Mouse (Mus musculus) CD4-positive, CD25-positive, alpha-beta regulatory T cell, adult 2 months (primary cell): ENCODE data around the gene Hoxd11.
A peak's percentile ranks its signal among the peaks of the same experiment; 100 is the strongest.

ENCODE experiments used
- DNase-seq: peaks from one replicate; pipeline ENCODE4 v3.0.0-alpha.2; 2012; ENCODE audit warnings: low read depth, low spot score

Gene Hoxd11

DNA sequence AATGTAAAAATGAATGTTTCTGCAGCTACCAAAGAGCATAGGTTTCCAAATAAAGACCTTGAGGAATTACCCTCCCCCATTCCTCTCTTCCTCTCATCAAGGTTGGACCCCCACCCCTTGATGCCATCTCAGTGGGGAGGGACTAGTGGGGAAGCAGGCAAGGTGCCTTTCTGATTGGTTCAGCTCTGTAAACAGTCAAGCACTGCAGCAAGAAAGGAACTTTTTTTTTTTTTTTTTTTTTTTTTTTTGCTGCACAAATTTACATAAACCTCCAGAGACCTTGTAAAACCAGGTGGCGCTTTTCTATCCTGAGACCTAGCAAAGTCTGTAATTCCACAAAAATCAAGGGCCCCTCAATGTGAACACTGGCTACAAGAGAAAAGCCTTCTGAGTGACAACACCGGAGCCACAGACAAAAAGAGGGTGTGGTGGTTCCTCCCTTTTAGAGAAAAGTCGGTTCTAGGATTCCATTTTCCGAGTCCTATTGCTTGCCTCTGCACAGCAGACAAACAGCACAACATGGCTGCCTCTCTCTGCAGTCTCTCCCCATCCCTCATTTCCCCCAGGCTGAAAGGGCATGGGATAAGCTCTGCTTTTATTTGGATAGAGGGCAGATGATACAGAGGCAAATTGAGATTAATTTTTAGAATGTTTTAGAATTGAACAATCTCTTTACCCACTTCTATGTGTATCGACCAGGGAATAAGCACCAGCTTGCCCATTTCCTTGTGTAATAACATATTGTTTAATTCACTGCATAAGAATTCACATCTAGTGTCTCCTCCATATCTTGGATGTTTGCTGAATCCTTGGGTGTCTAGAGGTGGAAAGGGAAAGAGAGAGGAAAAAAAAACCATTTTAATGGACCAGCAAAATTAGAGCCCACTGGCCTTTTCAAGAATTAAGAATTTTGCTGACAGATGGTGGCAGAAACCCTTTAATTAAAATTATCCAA, 30.4 kb downstream of the Hoxd11 start:
- no peak for DNase-seq

GRCm38 (mm10) chr2:74710929-74711543, 31.7 kb downstream of the Hoxd11 start:
- no peak for DNase-seq

DNA sequence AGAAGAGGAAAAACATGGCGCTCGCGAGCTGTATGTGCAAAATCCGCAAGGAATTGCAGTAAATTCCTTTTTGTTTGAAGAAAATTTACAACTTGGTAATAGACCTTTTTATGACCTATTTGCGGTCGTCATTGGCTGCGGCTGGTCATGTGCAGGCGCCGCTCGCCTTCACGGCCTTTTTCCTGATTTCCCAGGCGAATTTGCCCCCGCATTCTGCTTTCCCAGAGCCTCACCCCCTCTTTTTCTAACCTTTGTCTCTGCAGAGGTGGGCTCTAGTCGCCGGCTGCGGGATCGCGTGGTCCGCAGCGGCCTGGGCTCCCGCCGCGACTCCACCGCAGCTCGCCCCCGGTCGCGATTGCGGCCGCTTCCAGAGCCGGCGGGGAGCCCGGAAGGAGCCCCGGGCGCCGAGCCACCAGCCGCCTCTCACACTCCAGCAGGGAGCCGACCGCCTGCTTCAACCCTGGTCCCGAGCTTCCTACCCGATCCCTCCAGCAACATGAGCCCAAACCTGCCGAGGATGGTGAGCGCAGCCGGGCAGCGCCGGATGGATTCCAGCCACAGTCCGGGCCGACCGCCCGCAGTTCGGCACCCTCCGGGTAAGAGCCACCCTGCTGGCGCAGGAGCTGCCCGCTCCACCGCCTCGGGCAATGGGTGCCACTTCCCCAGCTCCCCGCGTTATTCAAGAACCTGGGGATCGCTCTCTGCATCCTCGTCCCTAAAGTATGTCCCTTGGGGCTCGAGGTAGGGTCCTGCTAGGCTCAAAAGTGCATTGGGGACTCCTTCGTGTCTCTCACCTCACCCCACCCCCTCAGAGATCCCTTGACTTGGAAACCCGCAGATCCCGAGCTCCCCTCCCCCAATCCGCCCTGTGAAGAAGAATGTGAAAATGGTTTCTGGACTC, 32.6 kb downstream of the Hoxd11 start, which contains the start of the genes Hoxd3 and Hoxd4:
Gene Hoxd3, plus strand, starts transcription at position 207 of the 901 bp plus-strand sequence.
Gene Hoxd4, plus strand, starts transcription at position 209 of the 901 bp plus-strand sequence.
- no peak for DNase-seq

GRCm38 (mm10) chr2:74713239-74714150, 34.1 kb downstream of the Hoxd11 start:
- no peak for DNase-seq

- DNase-seq: no peak
Measured at GRCm38 (mm10) chr2:74714156-74714789, 34.9 kb downstream of the Hoxd11 start.

DNA sequence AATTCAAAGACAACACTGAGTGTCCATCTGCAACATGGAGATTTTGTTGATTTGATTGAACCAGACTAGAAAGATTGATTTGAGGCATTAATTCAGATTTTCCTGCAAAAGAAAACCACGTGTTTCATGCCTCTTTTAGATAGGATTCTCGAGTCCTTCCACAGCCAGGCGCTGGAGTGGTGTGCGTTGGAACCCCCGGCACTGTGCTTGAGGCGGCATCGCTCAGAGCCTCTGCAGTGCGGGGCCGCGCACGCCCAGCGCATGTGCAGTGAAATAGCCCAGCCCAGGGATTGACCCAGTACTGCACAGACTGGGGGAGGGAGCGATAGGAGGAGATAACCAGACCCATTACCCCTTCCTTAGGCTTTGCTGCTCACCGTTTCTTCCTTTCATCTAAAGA, 35.5 kb downstream of the Hoxd11 start:
- no peak for DNase-seq

GRCm38 (mm10) chr2:74715504-74716241, 36.3 kb downstream of the Hoxd11 start:
- DNase-seq: peak; percentile 81

DNA sequence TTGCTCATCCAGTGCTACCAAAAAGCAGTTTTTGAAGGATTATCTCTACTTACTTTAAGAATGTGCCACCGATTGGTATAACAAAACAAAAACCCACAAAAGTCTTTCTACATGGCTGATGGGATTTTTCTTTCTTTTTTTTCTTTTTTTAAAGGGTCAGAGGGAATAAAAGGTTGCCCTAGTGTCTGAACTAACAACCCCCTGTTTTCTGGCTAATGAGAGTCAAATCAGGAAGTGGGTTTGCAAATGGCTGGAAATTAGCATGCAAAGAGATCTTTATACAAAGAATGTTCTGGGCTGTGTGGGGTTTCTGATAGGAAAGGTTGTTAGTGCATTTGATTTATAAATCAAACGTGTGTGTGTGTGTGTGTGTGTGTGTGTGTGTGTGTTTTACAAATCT, 41.0 kb downstream of the Hoxd11 start:
- DNase-seq: no peak

- DNase-seq: no peak
Measured at GRCm38 (mm10) chr2:74720955-74721491, 41.7 kb downstream of the Hoxd11 start.

DNA sequence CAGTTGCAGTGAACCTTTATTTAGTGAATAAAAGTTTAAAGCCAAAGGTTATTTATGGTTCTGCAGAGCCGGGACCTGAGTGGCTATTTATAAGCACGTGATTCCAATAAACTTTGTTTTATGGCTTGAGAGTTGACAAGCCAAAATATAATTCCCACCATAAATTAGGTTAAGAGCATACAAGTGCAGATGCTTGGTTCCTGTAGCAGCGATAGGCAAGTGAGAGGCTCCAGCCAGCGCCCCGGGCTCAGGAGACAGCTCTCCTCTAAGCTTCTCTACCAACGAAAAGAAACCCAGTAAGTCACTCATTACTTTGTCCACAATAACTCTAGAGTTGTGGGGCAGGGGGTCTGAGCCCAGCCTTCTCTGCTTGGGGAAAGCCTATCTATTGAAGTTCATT, 42.5 kb downstream of the Hoxd11 start:
- no peak for DNase-seq

- no peak for DNase-seq
Measured at GRCm38 (mm10) chr2:74722949-74723348, 43.6 kb downstream of the Hoxd11 start.

DNA sequence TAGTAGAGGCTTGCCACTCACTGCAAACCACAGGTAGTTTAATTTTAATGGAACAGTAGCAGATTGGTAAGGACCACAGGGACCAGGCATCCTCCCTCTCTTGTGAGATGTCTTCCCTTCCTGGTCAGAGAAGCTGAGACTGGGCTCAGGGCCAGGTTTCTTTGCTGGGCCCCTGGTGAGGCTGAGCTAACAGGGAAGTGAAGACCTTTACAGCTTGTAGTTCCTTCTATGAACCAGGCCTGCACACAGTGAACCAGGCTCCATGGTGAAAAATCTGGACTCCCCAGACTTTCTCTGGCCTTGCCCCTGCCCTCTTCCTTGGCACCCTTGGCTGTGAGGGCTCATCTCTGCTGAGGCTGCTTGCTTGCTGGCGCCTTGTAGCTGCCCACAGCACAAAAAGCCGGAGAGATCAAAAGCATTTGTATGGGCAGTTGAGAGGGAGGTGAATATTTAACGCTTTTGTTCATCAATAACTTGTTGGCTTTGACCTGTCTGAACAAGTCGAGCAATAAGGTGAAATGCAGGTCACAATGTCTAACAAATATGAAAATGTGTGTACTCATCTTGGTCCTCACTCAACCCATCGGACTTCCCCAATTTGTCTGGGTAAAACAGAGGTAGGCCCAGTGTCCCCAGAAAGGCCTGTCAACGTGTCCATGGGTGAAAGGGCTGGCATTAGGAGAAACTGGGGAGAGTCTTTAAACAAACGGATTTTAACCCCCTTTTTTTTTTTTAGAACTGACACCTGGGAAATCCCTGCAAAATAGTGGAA, 45.1 kb downstream of the Hoxd11 start:
- DNase-seq: no peak

DNA sequence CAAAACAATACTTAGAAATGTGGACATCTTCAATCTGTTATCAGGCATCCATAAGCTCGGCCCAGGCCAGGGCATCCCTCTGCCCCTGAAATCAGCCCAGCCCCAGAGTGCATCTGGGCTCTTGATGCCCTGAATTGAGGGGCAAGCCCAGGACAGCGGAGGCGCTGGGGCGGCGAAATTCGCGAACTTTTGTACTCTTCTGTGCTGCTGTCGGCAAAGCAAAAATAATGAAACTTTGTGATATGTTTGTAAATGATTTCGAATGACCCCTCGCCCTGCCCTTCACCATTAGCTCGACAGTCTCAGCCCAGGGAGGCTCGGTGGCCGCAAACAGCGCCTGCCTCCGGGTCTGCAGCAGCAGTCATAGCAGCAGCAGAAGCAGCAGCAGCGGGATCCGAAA, 45.8 kb downstream of the Hoxd11 start:
- DNase-seq: no peak

DNA sequence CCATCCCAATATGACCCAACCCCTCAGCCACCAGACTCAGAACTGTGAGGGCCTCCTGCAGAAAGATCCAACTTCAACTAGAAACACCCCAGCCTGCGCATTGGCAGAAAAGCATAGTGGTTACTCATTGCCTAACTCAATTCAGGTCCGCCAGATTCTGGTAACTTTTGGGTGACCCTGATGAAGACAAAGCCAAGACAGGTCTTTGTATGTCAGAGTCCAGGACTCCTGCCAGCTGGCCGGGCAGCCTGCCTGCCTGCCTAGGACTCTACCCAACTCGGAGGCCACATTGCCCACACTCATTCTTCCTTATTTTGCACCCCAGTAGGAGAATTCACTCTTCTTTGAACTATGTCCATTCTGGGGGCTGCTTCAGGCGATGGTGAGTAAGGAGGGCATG, 47.2 kb downstream of the Hoxd11 start, which contains the start of gene Gm28230:
Gene Gm28230, plus strand, starts transcription at position 178 of the 400 bp plus-strand sequence.
- DNase-seq: no peak

DNA sequence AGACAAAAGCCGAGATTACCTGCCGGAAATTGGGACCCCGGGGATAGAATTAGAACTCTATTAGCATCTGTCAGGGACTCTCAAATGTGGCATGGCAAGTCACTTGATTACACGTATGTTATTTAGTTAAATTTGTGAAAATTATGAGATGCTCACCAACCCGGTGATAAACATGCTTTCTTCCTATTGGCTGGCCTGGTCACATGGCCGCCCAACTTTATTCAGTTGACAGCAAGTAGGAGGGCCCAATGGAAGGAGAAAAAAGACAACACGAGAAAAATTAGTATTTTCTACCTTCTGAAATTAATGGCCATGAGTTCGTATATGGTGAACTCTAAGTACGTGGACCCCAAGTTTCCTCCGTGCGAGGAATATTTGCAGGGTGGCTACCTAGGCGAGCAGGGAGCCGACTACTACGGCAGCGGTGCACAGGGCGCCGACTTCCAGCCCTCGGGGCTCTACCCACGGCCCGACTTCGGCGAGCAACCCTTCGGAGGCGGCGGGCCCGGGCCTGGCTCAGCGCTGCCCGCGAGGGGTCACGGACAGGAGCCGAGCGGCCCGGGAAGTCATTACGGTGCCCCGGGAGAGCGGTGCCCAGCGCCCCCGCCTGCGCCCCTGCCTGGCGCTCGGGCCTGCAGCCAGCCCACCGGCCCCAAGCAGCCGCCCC, 47.7 kb downstream of the Hoxd11 start:
- DNase-seq: no peak

DNA sequence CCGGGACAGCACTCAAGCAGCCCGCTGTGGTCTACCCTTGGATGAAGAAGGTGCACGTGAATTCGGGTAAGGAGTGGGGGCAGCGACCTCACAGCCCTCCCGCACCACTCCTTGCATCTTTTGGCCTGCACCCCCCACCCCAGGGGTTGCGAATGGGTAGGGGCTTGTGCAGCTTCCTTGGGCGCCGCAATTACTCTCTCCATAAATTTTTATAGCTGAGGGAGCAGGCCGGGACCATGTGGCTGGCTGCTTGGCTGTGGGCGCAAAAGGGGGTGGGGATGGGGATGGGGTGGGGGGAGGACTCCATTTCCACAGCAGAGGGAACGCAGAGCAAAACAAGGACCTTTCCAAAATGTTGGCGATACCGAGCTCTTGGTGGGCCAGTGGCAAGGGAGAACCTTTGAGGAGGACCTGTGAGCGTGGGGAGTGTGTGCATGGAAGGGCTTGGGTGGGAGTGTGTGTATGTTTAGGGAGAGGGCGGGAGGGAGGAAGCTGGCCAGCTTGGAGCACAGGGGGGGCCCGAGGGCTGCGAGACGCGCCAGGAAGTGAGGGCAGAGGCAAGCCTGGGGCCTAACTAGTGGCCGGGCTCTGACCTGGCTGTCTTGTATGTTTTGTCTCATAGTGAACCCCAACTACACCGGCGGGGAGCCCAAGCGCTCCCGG, 48.4 kb downstream of the Hoxd11 start:
- DNase-seq: no peak

DNA sequence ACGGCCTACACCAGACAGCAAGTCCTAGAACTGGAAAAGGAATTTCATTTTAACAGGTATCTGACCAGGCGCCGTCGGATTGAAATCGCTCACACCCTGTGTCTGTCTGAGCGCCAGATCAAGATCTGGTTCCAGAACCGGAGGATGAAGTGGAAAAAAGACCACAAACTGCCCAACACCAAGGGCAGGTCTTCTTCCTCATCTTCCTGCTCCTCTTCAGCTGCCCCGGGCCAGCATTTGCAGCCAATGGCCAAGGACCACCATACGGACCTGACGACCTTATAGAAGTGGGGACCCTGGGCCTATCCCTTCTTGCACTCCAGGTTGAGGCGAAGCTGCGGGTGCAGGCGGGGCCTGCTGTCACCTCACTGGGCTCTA, 48.9 kb downstream of the Hoxd11 start:
- DNase-seq: no peak
